Mouse (Mus musculus) lung, embryonic 16.5 days (tissue): ENCODE measurements around the gene Ucp2. TPM values are rescaled to one million over a fixed set of nuclear protein-coding genes. Genes with fewer than 3 reads are reported as not detected.
A peak's percentile ranks its signal among the peaks of the same experiment; 100 is the strongest.
"Not testable (repeated sequence)": the region's sequence is repeated elsewhere in the genome, so short reads cannot be mapped to it uniquely, and the experiment has no call there.

ENCODE experiments used
- ATAC-seq: fragments of 200-750 bp; cut with Nextera tagmentation; 2 replicates; pipeline ENCODE4 v1.8.0; 2017; ENCODE audit warnings: low read depth, mild to moderate bottlenecking, moderate library complexity
- H3K27ac ChIP-seq: fragments of 300-500 bp; sonication (generic); 2 replicates; pipeline ENCODE4 v1.5.1; 2014; ENCODE audit warnings: mild to moderate bottlenecking, control low read depth, low read length
- H3K27me3 ChIP-seq: fragments of 300-500 bp; sonication (generic); 2 replicates; pipeline ENCODE4 v1.6.1; 2014; ENCODE audit warnings: low read depth, low read length, mixed read lengths; ENCODE audit not compliant: control insufficient read depth, insufficient read depth
- H3K36me3 ChIP-seq: fragments of 300-500 bp; sonication (generic); 2 replicates; pipeline ENCODE4 v1.6.1; 2014; ENCODE audit warnings: low read length; ENCODE audit not compliant: control insufficient read depth, insufficient read depth
- H3K4me1 ChIP-seq: fragments of 300-500 bp; sonication (generic); replicated peaks from 2 replicates; pipeline ENCODE4 v1.6.1; 2014; ENCODE audit warnings: low read length, mixed read lengths; ENCODE audit not compliant: control insufficient read depth, insufficient read depth
- H3K4me2 ChIP-seq: fragments of 300-500 bp; sonication (generic); 2 replicates; pipeline ENCODE4 v1.6.1; 2014; ENCODE audit warnings: low read depth, low read length, control low read depth
- H3K4me3 ChIP-seq: fragments of 300-500 bp; sonication (generic); 2 replicates; pipeline ENCODE4 v1.5.1; 2014; ENCODE audit warnings: mild to moderate bottlenecking, low read length, control low read depth
- H3K9ac ChIP-seq: fragments of 300-500 bp; sonication (generic); 2 replicates; pipeline ENCODE4 v1.6.1; 2014; ENCODE audit warnings: low read length, control low read depth
- H3K9me3 ChIP-seq: fragments of 300-500 bp; sonication (generic); 2 replicates; pipeline ENCODE4 v1.6.1; 2016; ENCODE audit warnings: low read length; ENCODE audit not compliant: control insufficient read depth
- WGBS: fragments of 180-500 bp; shearing (Covaris S2); extraction: QIAGEN DNeasy Blood & Tissue Kit; methylation state at CpG from one replicate; pipeline ENCODE4 v1.1.7; 2014; 5-methylcytosine and 5-hydroxymethylcytosine counted together
- polyA plus RNA-seq: library from polyadenylated mRNA; unstranded; fragments of >200 nt; fragmentation: Nextera tagmentation; extraction: Ambion mirVana; gene quantifications from 2 replicates; pipeline ENCODE4 v1.2.1, GENCODE M21; 2015

The Ucp2 gene
- polyA plus RNA-seq, 1 experiment from 2014 or later, result 306 TPM

GRCm38 (mm10) chr7:100473846-100474454 lies 19.2 kb upstream of the Ucp2 start:
- Histone ChIP-seq H3K4me3 (no peak overlapping the region), H3K27ac (no peak overlapping the region), H3K9me3 (no peaks in the 10 kb centered on the region), H3K4me2 (no peak overlapping the region), H3K9ac (no peak overlapping the region), H3K4me1 (peaks cover 5% of the 10 kb centered on the region; the same call in 1 of the 2 replicates), H3K27me3 (no peaks in the 10 kb centered on the region), H3K36me3 (peaks cover 6% of the 10 kb centered on the region; the same call in 1 of the 2 replicates)
- ATAC-seq, result no peak
- 69% methylated on average over 9 of the region's 9 CpGs for WGBS

GRCm38 (mm10) chr7:100474680-100475079 lies 18.5 kb upstream of the Ucp2 start:
- Histone ChIP-seq H3K27me3 (no peaks in the 10 kb centered on the region), H3K9me3 (no peaks in the 10 kb centered on the region), H3K27ac (0 out of 2 replicates have a peak overlapping the region, but pooled peaks have one; percentile 23), H3K4me1 (peaks cover 5% of the 10 kb centered on the region; the same call in 1 of the 2 replicates), H3K36me3 (peaks cover 6% of the 10 kb centered on the region; the same call in 1 of the 2 replicates), H3K4me2 (no peak overlapping the region), H3K9ac (no peak overlapping the region), H3K4me3 (no peak overlapping the region)
- peak; percentile 68; the same call in 1 of the 2 replicates for ATAC-seq
- WGBS, result 6% methylated on average over 1 of the region's 1 CpGs

- no peak for ATAC-seq
- H3K36me3 ChIP-seq, result no peaks in the 10 kb centered on the region
- H3K27ac ChIP-seq, result no peak overlapping the region
- no peaks in the 10 kb centered on the region for H3K27me3 ChIP-seq
- 73% methylated on average over 20 of the region's 20 CpGs for WGBS
- no peaks in the 10 kb centered on the region for H3K9me3 ChIP-seq
- H3K9ac ChIP-seq, result no peak overlapping the region
- H3K4me1 ChIP-seq, result peaks cover 5% of the 10 kb centered on the region; the same call in 1 of the 2 replicates
- no peak overlapping the region for H3K4me3 ChIP-seq
- H3K4me2 ChIP-seq, result no peak overlapping the region
Observed at GRCm38 (mm10) chr7:100479100-100479822, 13.9 kb upstream of the Ucp2 start.

- Histone ChIP-seq H3K4me3 (no peak overlapping the region), H3K9ac (no peak overlapping the region), H3K27ac (no peak overlapping the region), H3K9me3 (no peaks in the 10 kb centered on the region), H3K4me2 (no peak overlapping the region), H3K36me3 (no peaks in the 10 kb centered on the region), H3K27me3 (no peaks in the 10 kb centered on the region), H3K4me1 (peaks cover 2% of the 10 kb centered on the region; the same call in 1 of the 2 replicates)
- no peak for ATAC-seq
- 63% methylated on average over 15 of the region's 15 CpGs for WGBS
Observed at GRCm38 (mm10) chr7:100479823-100480164, 13.3 kb upstream of the Ucp2 start.

GRCm38 (mm10) chr7:100480175-100480574 lies 13.0 kb upstream of the Ucp2 start:
- Histone ChIP-seq H3K27me3 (no peaks in the 10 kb centered on the region), H3K9me3 (no peaks in the 10 kb centered on the region), H3K27ac (no peak overlapping the region), H3K4me2 (no peak overlapping the region), H3K4me3 (no peak overlapping the region), H3K9ac (no peak overlapping the region), H3K36me3 (no peaks in the 10 kb centered on the region), H3K4me1 (no peaks in the 10 kb centered on the region)
- 69% methylated on average over 17 of the region's 17 CpGs for WGBS
- no peak for ATAC-seq

GRCm38 (mm10) chr7:100482046-100482445 lies 11.1 kb upstream of the Ucp2 start:
- not testable (repeated sequence) for H3K4me3 ChIP-seq, H3K27ac ChIP-seq, H3K9me3 ChIP-seq, H3K36me3 ChIP-seq, H3K4me2 ChIP-seq, ATAC-seq, H3K9ac ChIP-seq, H3K27me3 ChIP-seq, H3K4me1 ChIP-seq
- 72% methylated on average over 2 of the region's 2 CpGs for WGBS

GRCm38 (mm10) chr7:100484493-100484892 lies 8.6 kb upstream of the Ucp2 start:
- no peak overlapping the region for H3K4me2 ChIP-seq
- no peak overlapping the region for H3K9ac ChIP-seq
- no peak for ATAC-seq
- WGBS, result 85% methylated on average over 5 of the region's 5 CpGs
- H3K36me3 ChIP-seq, result no peaks in the 10 kb centered on the region
- H3K4me1 ChIP-seq, result peaks cover 8% of the 10 kb centered on the region
- no peak overlapping the region for H3K4me3 ChIP-seq
- no peak overlapping the region for H3K27ac ChIP-seq
- no peaks in the 10 kb centered on the region for H3K27me3 ChIP-seq
- H3K9me3 ChIP-seq, result no peaks in the 10 kb centered on the region

GRCm38 (mm10) chr7:100487301-100487700 lies 5.8 kb upstream of the Ucp2 start:
- H3K4me3 ChIP-seq, result no peak overlapping the region
- H3K9ac ChIP-seq, result no peak overlapping the region
- WGBS, result 76% methylated on average over 2 of the region's 2 CpGs
- no peaks in the 10 kb centered on the region for H3K27me3 ChIP-seq
- no peak for ATAC-seq
- no peaks in the 10 kb centered on the region for H3K9me3 ChIP-seq
- no peak overlapping the region for H3K4me2 ChIP-seq
- no peaks in the 10 kb centered on the region for H3K36me3 ChIP-seq
- H3K4me1 ChIP-seq, result peaks cover 9% of the 10 kb centered on the region
- no peak overlapping the region for H3K27ac ChIP-seq

- WGBS, result 27% methylated on average over 10 of the region's 10 CpGs
- Histone ChIP-seq H3K4me3 (no peak overlapping the region), H3K9me3 (no peaks in the 10 kb centered on the region), H3K36me3 (no peaks in the 10 kb centered on the region), H3K4me2 (no peak overlapping the region), H3K27me3 (no peaks in the 10 kb centered on the region), H3K4me1 (peaks cover 16% of the 10 kb centered on the region), H3K9ac (no peak overlapping the region), H3K27ac (peak overlapping the region; percentile 30; the same call in 1 of the 2 replicates)
- no peak for ATAC-seq
Observed at GRCm38 (mm10) chr7:100488474-100489048, 4.6 kb upstream of the Ucp2 start.
